Mouse (Mus musculus) left cerebral cortex, postnatal 36 days (tissue): ENCODE data around the gene Nle1. TPM values are rescaled to one million over a fixed set of nuclear protein-coding genes. Genes with fewer than 3 reads are reported as not detected.
A peak's percentile ranks its signal among the peaks of the same experiment; 100 is the strongest.
"Not testable (repeated sequence)": the region's sequence is repeated elsewhere in the genome, so short reads cannot be mapped to it uniquely, and the experiment has no call there.

Source experiments
- DNase-seq, 2 experiments: peaks; one replicate each; pipeline ENCODE4 v3.0.0; 2021 to 2022; ENCODE audit warnings: low spot score in 2 of 2, mixed read lengths in 1 of 2
- intact Hi-C: fragments of 180-260 bp; cut with DNase I; formaldehyde crosslinking; loops from one replicate; pipeline ENCODE4 v1.15.1; 2025
- total RNA-seq, 2 experiments: library from RNA; stranded (reverse); gene quantifications; 2 replicates each; pipeline ENCODE4 v1.2.3; 2021

Gene Nle1
- total RNA-seq: 10 to 100 TPM; 30.6 to 44.8 TPM

- intact Hi-C loops: loop anchor here (1.0 kb wide), 1 partner anchor 37 kb away; the partner anchor contains the start of gene Rffl
- DNase-seq: peak; percentile 91 to 92
These were observed at the start of gene Nle1 for GRCm38 (mm10) chr11:82907651-82908607. Gene Nle1 (minus strand): TSS chr11:82908411.

DNA sequence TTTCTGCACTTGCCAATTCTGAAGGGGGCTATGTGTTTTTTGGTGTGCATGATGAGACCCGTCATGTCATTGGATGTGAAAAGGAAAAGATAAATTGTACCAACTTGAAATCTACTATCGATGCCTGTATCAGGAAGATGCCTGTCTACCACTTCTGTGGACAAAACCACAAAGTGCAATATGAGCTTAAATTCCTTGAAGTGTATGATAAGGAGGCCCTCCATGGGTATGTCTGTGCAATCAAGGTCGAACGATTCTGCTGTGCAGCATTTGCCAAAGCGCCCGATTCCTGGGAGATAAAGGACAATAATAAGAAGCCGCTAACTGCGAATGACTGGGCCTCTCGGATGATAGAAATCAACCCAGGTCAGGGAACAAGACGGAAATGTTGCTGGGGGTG, 48.7 kb upstream of the Nle1 start:
- intact Hi-C loops: no loop called here
- no peak for DNase-seq

DNA sequence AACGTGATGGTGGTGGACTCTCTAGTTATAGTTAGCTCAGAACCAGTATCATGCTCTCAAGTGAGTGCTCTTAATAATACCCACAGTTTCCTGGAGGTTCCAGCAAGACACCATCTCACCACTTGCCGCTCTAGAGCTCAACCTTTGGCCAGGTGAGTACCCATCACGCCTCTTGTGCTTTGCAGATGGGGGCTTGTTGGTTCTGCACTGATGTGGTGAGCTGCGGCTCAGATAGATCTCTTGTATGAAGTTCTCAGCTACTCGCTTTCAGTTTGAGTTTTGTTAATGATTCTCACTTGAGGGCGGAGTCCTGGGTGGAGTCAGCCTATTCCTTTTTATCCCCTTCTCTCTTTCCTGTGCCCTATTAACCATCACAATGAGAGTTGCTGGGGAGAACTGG, 46.4 kb upstream of the Nle1 start:
- no peak for DNase-seq
- intact Hi-C loops: no loop called here

GRCm38 (mm10) chr11:82952612-82953542, 44.7 kb upstream of the Nle1 start:
- DNase-seq: no peak
- intact Hi-C loops: no loop called here

DNA sequence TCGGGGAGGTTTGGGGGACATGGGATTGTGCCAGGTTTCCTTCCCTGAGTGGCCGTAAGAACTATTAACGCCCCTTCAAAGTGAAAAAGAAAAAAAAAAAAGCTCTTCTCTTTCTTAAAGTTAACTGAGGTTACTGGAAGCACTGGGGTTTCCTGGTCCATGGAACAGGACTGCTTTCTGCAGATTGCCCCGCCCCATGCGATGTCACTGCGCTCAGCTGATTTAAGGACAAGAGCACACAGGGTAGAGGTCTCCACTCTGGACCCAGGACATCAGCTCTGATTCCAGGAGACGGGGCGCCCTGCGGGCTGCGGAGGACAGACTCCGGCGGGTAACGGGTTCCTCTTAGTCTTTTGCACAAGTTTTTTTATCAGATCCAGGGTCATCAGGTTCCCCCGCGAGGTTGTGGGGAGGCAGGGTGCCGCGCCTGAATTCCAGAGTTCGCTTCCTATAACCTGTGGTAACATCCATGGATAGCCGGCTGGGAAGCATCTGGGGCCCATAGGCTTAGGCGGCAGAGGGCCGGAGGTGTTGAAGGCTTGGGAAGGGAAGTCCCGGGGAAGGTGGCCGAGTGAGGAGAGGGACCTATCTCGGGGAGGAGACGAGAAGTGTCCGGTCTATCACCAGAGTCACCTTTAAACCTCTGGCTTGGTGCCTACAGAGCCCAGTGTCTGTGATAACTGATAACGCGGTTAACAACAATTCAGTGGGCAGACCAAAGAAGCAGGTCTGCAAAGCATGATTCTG, 43.8 kb upstream of the Nle1 start:
- DNase-seq: no peak
- intact Hi-C loops: no loop called here

DNA sequence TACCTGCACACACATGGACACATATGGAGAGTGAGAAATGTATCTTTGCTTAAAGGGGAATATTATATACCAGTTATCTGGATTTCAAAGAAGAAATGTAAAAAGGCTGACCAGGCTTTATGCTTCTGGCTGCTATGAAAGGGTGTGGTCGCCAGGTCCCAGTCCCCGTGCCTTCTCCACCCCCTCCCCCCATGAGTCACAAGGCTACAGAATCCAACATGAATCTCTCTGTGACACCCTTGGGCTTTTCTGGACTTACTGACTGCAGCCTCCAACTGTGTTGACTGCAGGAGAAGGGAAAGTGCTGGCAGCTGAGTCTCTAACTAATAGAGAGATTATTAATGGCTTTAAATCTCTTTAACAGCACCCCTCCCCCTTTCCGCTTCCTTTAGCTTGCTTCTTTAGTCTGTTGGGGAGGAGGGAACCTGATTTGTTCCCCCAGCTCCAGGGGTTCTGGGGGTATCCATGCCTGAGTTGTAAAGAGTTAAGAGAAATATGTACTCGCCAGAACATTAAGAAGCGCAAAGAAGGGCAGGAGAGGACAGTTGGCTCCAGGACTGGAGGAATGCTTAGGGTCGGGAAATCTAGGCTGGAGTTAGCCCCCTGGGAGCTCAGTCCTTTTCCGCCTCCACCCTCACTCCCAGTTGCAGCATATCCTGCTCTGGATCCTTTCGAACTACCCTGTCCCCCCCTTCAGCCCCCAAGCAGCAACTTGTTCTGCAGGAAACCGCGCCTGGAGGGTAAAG, 42.7 kb upstream of the Nle1 start, which contains the start of gene Slfn5:
Gene Slfn5 (plus strand): TSS at position 614 of the 746 bp plus-strand sequence.
- DNase-seq: no peak
- intact Hi-C loops: no loop called here

DNA sequence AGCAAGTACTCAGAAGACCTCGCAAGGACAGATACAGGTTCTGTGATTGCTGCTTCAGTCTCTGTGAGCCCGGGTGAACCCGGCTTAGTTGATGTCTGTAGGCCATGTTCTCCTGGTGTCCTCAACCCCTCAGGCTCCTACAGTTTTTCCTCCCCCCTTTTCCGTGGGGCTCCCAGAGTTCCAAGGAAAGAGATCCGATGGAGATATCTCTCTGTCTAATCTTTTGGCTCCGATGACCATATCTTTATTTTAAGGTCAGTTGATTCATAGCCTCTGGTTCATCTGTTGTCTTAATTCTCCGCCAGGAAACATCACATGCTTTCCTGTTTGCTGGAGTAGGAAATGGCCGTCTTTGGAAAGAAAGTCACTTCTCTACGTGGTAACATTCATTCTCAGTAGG, 40.8 kb upstream of the Nle1 start:
- DNase-seq: no peak
- intact Hi-C loops: no loop called here

- DNase-seq: no peak
- intact Hi-C loops: no loop called here
These were observed 39.2 kb upstream of the Nle1 start for GRCm38 (mm10) chr11:82947457-82947856.

DNA sequence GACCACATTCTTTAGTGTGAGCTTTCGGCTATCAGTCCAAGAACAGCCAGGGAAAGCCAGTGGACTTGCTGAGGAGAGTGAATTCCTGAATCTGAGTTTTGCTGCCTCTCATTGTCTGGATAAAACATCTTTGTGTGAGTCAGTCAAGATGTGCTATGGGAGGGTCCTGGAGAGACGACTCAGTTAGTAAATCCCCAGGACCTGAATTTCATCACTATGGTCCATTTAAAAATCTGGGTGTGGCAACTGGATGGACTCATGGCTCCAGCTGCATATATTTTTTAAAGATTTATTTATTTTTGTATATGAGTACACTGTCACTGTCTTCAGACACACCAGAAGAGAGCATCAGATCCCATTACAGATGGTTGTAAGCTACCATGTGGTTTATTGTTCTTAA, 37.4 kb upstream of the Nle1 start:
- DNase-seq: no peak

DNA sequence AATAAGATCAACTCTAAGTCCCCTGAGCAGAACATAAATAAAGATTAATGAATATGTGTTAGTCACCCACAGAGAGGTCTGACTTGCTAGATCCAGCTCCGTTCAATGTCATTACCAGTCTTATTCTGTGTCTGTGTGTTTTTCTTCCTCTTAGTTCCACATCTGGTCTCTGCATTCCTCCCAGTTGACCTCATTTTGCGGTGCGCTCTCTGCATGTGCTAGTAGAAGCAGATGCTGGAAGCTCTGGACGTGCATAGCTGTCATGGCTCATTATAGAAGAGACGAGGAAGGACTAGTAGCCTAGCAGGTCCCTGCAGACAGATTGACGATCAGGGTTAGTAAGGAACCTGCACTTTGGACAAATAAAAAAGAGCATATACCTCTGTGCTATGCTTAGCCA, 35.1 kb upstream of the Nle1 start:
- intact Hi-C loops: no loop called here
- no peak for DNase-seq

More for the DNA sequence above, 37.4 kb upstream of the Nle1 start:
- intact Hi-C loops: no loop called here

DNA sequence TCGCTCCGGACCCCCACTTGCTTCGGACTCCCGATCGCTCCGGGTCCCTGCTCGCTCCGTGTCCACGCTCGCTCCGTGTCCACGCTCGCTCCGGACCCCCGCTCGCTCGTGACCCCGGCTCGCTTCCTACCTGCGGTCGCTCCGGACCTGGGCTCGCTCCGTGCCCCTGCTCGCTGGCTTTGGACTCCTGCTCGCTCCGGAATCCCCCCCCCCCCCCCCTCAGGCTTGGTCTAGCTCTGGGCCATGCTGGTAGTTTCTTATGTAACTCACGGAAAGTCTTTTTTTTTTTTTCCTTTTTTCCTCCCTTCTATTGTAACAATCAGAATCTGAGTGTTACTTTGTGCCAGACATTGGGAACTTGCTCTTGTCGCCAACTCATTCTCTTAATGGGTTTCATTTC, 25.0 kb upstream of the Nle1 start:
- DNase-seq: no peak
- intact Hi-C loops: no loop called here

GRCm38 (mm10) chr11:82931671-82932450, 23.6 kb upstream of the Nle1 start:
- intact Hi-C loops, DNase-seq: not testable (repeated sequence)

DNA sequence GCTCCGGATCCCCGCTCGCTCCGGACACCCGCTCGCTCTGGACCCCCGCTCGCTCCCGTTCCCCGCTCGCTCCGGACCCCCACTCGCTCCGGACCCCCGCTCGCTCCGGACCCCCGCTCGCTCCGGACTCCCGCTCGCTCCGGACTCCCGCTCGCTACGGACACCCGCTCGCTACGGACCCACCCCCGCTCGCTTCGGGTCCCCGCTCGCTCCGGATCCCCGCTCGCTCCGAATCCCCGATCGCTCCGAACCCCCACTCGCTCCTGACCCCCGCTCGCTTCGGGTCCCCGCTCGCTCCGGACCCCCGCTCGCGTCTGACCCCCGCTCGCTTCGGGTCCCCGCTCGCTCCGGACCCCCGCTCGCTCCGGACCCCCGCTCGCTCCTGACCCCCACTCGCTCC, 22.9 kb upstream of the Nle1 start:
- intact Hi-C loops: not testable (repeated sequence)

DNA sequence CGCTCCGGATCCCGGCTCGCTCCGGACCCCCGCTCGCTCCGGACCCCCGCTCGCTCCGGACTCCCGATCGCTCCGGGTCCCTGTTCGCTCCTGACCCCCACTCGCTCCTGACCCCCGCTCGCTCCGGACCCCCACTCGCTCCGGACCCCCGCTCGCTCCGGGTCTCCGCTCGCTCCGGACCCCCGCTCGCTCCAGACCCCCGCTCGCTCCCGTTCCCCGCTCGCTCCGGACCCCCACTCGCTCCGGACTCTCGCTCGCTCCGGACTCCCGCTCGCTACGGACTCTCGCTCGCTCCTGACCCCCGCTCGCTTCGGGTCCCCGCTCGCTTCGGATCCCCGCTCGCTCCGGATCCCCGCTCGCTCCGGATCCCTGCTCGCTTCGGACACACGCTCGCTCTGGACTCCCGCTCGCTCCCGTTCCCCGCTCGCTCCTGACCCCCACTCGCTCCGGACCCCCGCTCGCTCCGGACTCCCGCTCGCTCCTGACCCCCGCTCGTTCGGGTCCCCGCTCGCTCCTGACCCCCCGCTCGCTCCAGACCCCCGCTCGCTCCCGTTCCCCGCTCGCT, 22.3 kb upstream of the Nle1 start:
- intact Hi-C loops, DNase-seq: not testable (repeated sequence)

More for the DNA sequence above, 22.9 kb upstream of the Nle1 start:
- DNase-seq: not testable (repeated sequence)

- no peak for DNase-seq
- intact Hi-C loops: no loop called here
These were observed 21.4 kb upstream of the Nle1 start for GRCm38 (mm10) chr11:82929633-82929950.

- no peak for DNase-seq
- intact Hi-C loops: no loop called here
These were observed 20.9 kb upstream of the Nle1 start for GRCm38 (mm10) chr11:82928897-82929632.

GRCm38 (mm10) chr11:82923910-82924309, 15.7 kb upstream of the Nle1 start:
- intact Hi-C loops, DNase-seq: not testable (repeated sequence)
